Mouse (Mus musculus) thymus, adult 2 months (tissue): Measurements from ENCODE around the gene Amer1.

Experiments used
- CTCF ChIP-seq: fragments of 200-500 bp; IDR thresholded peaks from 2 replicates; pipeline ENCODE4 v1.5.1; 2012; ENCODE audit warnings: mild to moderate bottlenecking, control low read depth, low read length, moderate library complexity, borderline replicate concordance; ENCODE audit not compliant: control insufficient read depth, poor library complexity, insufficient read depth; ENCODE audit errors: extremely low read depth
- POLR2A ChIP-seq: fragments of 200-500 bp; IDR thresholded peaks from 2 replicates; pipeline ENCODE4 v1.6.1; 2012; ENCODE audit warnings: mild to moderate bottlenecking, low read length, control low read depth, moderate library complexity; ENCODE audit not compliant: control insufficient read depth, poor library complexity, insufficient read depth; ENCODE audit errors: extremely low read depth

DNA sequence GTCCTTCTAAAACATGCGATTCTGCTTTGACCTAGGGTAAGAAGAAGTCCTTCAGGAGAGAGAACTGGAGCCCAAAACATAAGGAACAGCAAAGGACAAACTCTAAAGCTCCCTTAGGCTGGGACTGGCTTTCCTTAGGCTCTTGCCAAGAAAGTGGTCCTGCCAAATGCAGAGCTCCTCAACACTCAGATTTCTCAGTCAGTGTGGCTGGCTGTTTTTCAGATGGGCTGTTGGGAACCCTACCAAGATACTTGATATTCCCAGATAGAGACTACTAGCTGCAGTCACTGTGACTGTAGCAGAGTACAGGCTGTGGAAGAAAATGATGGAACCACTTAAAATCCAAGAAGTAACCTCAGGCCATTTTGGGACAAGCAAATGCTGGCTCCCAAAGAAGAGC is 7.4 kb downstream of the Amer1 start:
- TF ChIP-seq POLR2A, result no peak
- no peak for TF ChIP-seq CTCF
